Mouse (Mus musculus): Measurements from ENCODE around the gene Gm20854. TPM values are rescaled to one million over a fixed set of nuclear protein-coding genes. Genes with fewer than 3 reads are reported as not detected.
"Not testable (repeated sequence)": the region's sequence is repeated elsewhere in the genome, so short reads cannot be mapped to it uniquely, and the experiment has no call there.

The Gm20854 gene
- not detected in 2 replicates for polyA plus RNA-seq (2012; rRNA removed)

DNA sequence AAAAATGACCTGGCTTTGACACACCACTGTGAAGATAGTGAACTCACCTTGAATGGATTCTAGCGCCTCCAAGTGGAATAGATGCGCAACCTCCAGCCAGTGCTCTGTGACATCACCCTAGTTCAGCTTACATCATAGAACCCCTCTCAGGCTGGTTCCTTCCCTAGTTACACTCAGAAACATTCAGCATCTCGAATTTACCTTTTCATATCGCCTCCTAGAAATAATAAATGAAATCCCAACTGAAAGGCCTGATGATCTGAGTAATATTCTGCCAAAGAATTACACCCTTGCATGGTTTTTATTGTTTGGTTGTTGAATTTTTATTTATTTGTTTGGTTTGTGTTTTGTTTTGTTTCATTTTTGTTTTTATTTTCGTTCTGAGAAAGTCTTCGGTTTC, at the start of gene Gm20854:
Gene Gm20854, minus strand, starts transcription at position 101 of the 400 bp plus-strand sequence.
- H3K4me1 ChIP-seq (ENCODE audit: control insufficient read depth, insufficient read depth, low read length); H3K27ac ChIP-seq (ENCODE audit: insufficient read depth, low read length); H3K27me3 ChIP-seq (ENCODE audit: control insufficient read depth, insufficient read depth, low read length); DNase-seq; H3K4me3 ChIP-seq (replicated peaks; ENCODE audit: insufficient read depth, low read depth, low read length): not testable (repeated sequence)
- WGBS: 85% methylated on average over 2 of the region's 6 CpGs
